Mouse (Mus musculus) kidney, adult 2 months (tissue): ENCODE measurements at regions not wholly inside any gene's neighbourhood (a gene's known extent, or its start where the extent isn't known, plus 50 kb on each side); places are given as distances from the start of the nearest gene placed in this dataset.

Experiments used
- DNase-seq: peaks from one replicate; pipeline ENCODE4 v3.0.0; 2021
- H3K27ac ChIP-seq: fragments of 200-500 bp; 2 replicates; pipeline ENCODE4 v1.5.1; 2012; ENCODE audit warnings: low read depth, low read length, control low read depth, inconsistent platforms; ENCODE audit not compliant: insufficient read depth
- H3K27me3 ChIP-seq: fragments of 200-500 bp; replicated peaks from 2 replicates; pipeline ENCODE4 v1.6.1; 2012; ENCODE audit warnings: mild to moderate bottlenecking, moderate library complexity, low read length, inconsistent platforms; ENCODE audit not compliant: control insufficient read depth, insufficient read depth
- H3K36me3 ChIP-seq: fragments of 200-500 bp; 2 replicates; pipeline ENCODE4 v1.6.1; 2012; ENCODE audit warnings: mild to moderate bottlenecking, moderate library complexity, low read length, inconsistent platforms; ENCODE audit not compliant: control insufficient read depth, insufficient read depth
- H3K4me1 ChIP-seq: fragments of 200-500 bp; 2 replicates; pipeline ENCODE4 v1.6.1; 2011; ENCODE audit warnings: low read length; ENCODE audit not compliant: control insufficient read depth, insufficient read depth
- H3K4me3 ChIP-seq: fragments of 200-500 bp; 2 replicates; pipeline ENCODE4 v1.5.1; 2011; ENCODE audit warnings: mild to moderate bottlenecking, low read depth, low read length, control low read depth; ENCODE audit not compliant: insufficient read depth
- CTCF ChIP-seq: fragments of 200-500 bp; conservative IDR thresholded peaks from 2 replicates; pipeline ENCODE4 v1.5.1; 2011; ENCODE audit warnings: low read depth, mild to moderate bottlenecking, control low read depth, low read length, moderate library complexity, mixed read lengths; ENCODE audit not compliant: insufficient read depth, insufficient read length
- POLR2A ChIP-seq: fragments of 200-500 bp; IDR thresholded peaks from one replicate; pipeline ENCODE4 v1.6.1; 2011; ENCODE audit warnings: low read depth, low read length, control low read depth
- WGBS: fragments of 180-500 bp; shearing (Covaris S2); methylation state at CpG from one replicate; pipeline ENCODE4 v1.1.7; 2018; 5-methylcytosine and 5-hydroxymethylcytosine counted together

DNA sequence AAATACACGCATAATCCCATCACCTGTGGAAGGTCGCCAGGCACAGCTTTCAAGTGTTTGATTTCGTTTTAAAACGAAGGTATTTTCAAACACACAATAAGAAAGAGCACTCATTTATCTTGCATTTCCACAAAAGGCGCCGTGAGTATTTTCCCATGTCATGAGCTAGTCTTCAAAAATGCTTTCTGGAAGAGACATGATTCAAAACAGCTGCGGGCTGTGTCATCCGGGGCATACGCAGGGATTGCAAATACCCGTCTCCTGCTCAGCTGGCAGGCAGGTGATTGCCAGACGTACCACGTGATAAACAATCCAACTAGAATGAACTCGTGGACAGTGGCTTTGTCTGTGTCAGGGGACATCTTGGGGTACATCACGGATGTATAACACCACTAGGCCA lies 66.5 kb upstream of the Zbtb40 start:
- WGBS = 94% methylated on average over 14 of the region's 14 CpGs
- TF ChIP-seq CTCF = no peak
- TF ChIP-seq POLR2A = no peak
- no peak for DNase-seq
- H3K27me3 ChIP-seq = no peaks in the 10 kb centered on the region; the same call in 1 of the 2 replicates
- H3K36me3 ChIP-seq = no peaks in the 10 kb centered on the region
- H3K4me3 ChIP-seq = no peak overlapping the region
- H3K27ac ChIP-seq = no peak overlapping the region
- no peaks in the 10 kb centered on the region for H3K4me1 ChIP-seq

- TF ChIP-seq CTCF (no peak), POLR2A (no peak)
- no peak overlapping the region for H3K4me3 ChIP-seq
- H3K36me3 ChIP-seq = no peaks in the 10 kb centered on the region
- H3K4me1 ChIP-seq = no peaks in the 10 kb centered on the region
- H3K27me3 ChIP-seq = no peaks in the 10 kb centered on the region
- no peak overlapping the region for H3K27ac ChIP-seq
- 72% methylated on average over 10 of the region's 10 CpGs for WGBS
- no peak for DNase-seq
Observed at GRCm38 (mm10) chr4:137110276-137110675, 61.7 kb upstream of the Zbtb40 start.

- H3K27me3 ChIP-seq = no peaks in the 10 kb centered on the region
- H3K27ac ChIP-seq = no peak overlapping the region
- H3K4me3 ChIP-seq = no peak overlapping the region
- 86% methylated on average over 10 of the region's 10 CpGs for WGBS
- no peak for DNase-seq
- H3K36me3 ChIP-seq = no peaks in the 10 kb centered on the region
- H3K4me1 ChIP-seq = no peaks in the 10 kb centered on the region
- no peak for TF ChIP-seq CTCF
- TF ChIP-seq POLR2A = no peak
Observed at GRCm38 (mm10) chr4:137104447-137105044, 55.9 kb upstream of the Zbtb40 start.

DNA sequence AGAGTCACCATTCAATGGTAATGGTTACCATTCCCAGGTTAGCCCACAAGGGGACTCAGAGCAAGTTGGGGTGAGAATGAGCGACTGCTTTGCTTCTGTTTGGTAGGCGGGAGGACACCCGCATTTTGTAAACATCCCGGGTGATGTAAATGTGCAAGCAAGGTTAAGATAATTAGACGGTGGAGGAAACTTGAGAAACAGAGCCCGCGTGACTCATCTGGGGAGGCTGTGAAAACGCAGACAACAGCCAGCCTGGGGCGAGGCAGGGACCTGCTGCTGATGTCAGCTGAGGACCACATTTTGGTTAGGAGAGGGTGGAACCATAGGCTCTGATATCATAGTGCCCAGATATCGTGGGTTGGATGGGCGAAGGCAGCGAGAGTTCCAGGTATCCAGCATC lies 52.6 kb upstream of the Zbtb40 start:
- no peak for DNase-seq
- TF ChIP-seq CTCF = no peak
- TF ChIP-seq POLR2A = no peak

GRCm38 (mm10) chr4:137100756-137101155 lies 52.2 kb upstream of the Zbtb40 start:
- H3K27ac ChIP-seq = no peak overlapping the region
- WGBS = 94% methylated on average over 4 of the region's 4 CpGs
- no peak for TF ChIP-seq POLR2A
- no peak overlapping the region for H3K4me3 ChIP-seq
- no peak for DNase-seq
- no peaks in the 10 kb centered on the region for H3K27me3 ChIP-seq
- H3K36me3 ChIP-seq = no peaks in the 10 kb centered on the region
- no peaks in the 10 kb centered on the region for H3K4me1 ChIP-seq

More for the DNA sequence above, 52.6 kb upstream of the Zbtb40 start:
- H3K27ac ChIP-seq = no peak overlapping the region
- H3K4me1 ChIP-seq = no peaks in the 10 kb centered on the region
- H3K36me3 ChIP-seq = no peaks in the 10 kb centered on the region
- WGBS = 74% methylated on average over 12 of the region's 12 CpGs
- H3K4me3 ChIP-seq = no peak overlapping the region
- no peaks in the 10 kb centered on the region for H3K27me3 ChIP-seq
